Mouse (Mus musculus) liver, adult 2 months (tissue): ENCODE results near the gene Hapln4.

Experiments used
- CTCF ChIP-seq: fragments of 200-500 bp; IDR thresholded peaks from 2 replicates; pipeline ENCODE4 v1.5.1; 2011; ENCODE audit warnings: low read depth, low read length, control low read depth
- POLR2A ChIP-seq: fragments of 200-500 bp; IDR thresholded peaks from 2 replicates; pipeline ENCODE4 v1.6.1; 2011; ENCODE audit warnings: low read length, control low read depth; ENCODE audit not compliant: insufficient read depth; ENCODE audit errors: extremely low read depth

DNA sequence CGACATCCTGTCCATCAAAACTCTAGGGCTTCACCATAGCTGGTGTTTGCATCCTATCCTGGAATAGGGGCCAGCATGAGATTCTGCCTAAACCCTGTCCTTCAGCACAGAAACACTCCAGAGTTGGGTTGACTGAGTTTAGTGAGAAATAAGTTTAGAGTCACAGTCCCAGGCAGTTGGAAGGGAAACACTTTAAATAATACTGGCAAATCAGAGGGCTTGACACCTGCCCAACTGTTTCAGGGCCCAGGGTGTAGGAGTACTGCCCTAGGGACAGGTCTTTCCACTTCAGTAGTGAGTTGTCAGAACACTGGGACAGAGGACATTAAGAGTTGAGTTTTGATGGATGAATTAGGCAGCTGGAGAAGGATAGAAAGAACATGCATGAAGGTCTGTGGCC, 2.9 kb downstream of the Hapln4 start:
- TF ChIP-seq CTCF (no peak), POLR2A (no peak)
